ENCODE assay signal across 8 mouse cellular contexts in the genomic region with DNA sequence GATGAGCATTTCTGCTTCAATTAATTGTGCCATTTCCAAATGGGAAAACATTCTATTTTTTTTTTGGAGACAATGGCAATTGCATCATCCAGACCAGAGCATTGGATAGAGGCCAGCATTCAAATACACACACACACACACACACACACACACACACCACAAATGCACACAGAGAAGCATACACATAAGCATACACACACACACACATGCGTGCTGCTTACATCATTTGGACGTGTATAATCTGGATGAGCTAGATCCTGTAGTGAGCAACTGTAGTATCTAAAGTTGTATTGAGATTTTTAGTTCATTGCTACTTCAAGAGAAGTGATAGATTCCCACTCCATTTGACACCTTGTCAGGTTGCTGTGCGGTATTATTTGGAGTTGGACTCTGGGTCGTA. TPM values are rescaled to one million over a fixed set of nuclear protein-coding genes. Genes with fewer than 3 reads are reported as not detected.
DNase-seq lines count a peak whose midpoint lies in the region; ATAC-seq and TF ChIP-seq lines count a peak whose summit lies in the region.
"Not testable (repeated sequence)": the region's sequence is repeated elsewhere in the genome, so short reads cannot be mapped to it uniquely, and the experiment has no call there.

No protein-coding gene starts in this region.

- intact Hi-C loops in gastrocnemius, postnatal 14 days (cut with DNase I; ENCODE audit: low total_unique reads), result not testable (repeated sequence)

- not testable (repeated sequence) for H3K27me3 ChIP-seq in liver, postnatal 0 days (ENCODE audit: insufficient read depth, low read length)

- H3K27ac ChIP-seq in liver, postnatal 0 days (ENCODE audit: low read depth), result not testable (repeated sequence)

- DNase-seq in Muller cell, postnatal 12 days (ENCODE audit: inconsistent ontology term), result peak; percentile 73
- DNase-seq in cerebellum, adult 11-12 months, result peak; percentile 14
- DNase-seq in gastrocnemius, postnatal 14 days, result peak; percentile 3
- peak; percentile 39 for DNase-seq in induced T-regulatory cell, adult 2 months (ENCODE audit: low read depth)
- DNase-seq in layer of hippocampus, postnatal 25 days (ENCODE audit: extremely low spot score in 1 of 2, low spot score in 1 of 2), result peak; percentile 9 to 16
- peak; percentile 15 for DNase-seq in liver, postnatal 0 days
- DNase-seq in right cerebral cortex, adult 18-20 months, result peak; percentile 4
- peak; percentile 23 to 59 for DNase-seq in urinary bladder, postnatal 4 days (ENCODE audit: low spot score in 2 of 2)

- not testable (repeated sequence) for H3K4me2 ChIP-seq in liver, postnatal 0 days (ENCODE audit: low read depth, low read length)

- 69% methylated on average over 4 of the region's 4 CpGs for WGBS in liver, postnatal 0 days (ENCODE audit: insufficient replicate concordance)

- not testable (repeated sequence) for H3K4me1 ChIP-seq in liver, postnatal 0 days (ENCODE audit: insufficient read depth)

- H3K9me3 ChIP-seq in liver, postnatal 0 days (ENCODE audit: low read length), result not testable (repeated sequence)

- not testable (repeated sequence) for H3K9ac ChIP-seq in liver, postnatal 0 days (replicated peaks)

- TF ChIP-seq EP300 in liver, postnatal 0 days (IDR thresholded peaks at IDR 0.05; ENCODE audit: low read depth), result not testable (repeated sequence)

- TF ChIP-seq CTCF in liver, postnatal 0 days (IDR thresholded peaks at IDR 0.05; ENCODE audit: low read depth), result not testable (repeated sequence)

- H3K4me3 ChIP-seq in liver, postnatal 0 days (ENCODE audit: low read depth, low read length), result not testable (repeated sequence)

- ATAC-seq in liver, postnatal 0 days, result not testable (repeated sequence)

- H3K36me3 ChIP-seq in liver, postnatal 0 days (replicated peaks; ENCODE audit: insufficient read depth, low read length), result not testable (repeated sequence)

RNA-seq across cellular contexts. Expression of a gene that starts 35.0 kb away (rescaled TPM):
- 10 to 100 TPM; 32.5 to 36.1 TPM for total RNA-seq in gastrocnemius, postnatal 14 days (2021)
- total RNA-seq in layer of hippocampus, postnatal 25 days (2021), result 100 to 1,000 TPM in 1 of 2 experiments, 10 to 100 TPM in 1; 65.7 to 260 TPM
- 64.4 and 87.0 TPM in 2 replicates for polyA plus RNA-seq in liver, postnatal 0 days (2015; fragmentation: Nextera tagmentation; extraction: Ambion mirVana)

Comparison
In these comparisons a context has a peak if more than half of its experiments do, and no peak if none do; other contexts are left out.
1. DNase-seq: peak in every context shown above with its lines; median percentile 73 in Muller cell, postnatal 12 days; 41 in urinary bladder, postnatal 4 days; 39 in induced T-regulatory cell, adult 2 months; 15 in liver, postnatal 0 days; 14 in cerebellum, adult 11-12 months; 12 in layer of hippocampus, postnatal 25 days; 4 in right cerebral cortex, adult 18-20 months; 3 in gastrocnemius, postnatal 14 days.